Mouse (Mus musculus): ENCODE measurements at regions not wholly inside any gene's neighbourhood (a gene's known extent, or its start where the extent isn't known, plus 50 kb on each side); places are given as distances from the start of the nearest gene placed in this dataset.
A peak's percentile ranks its signal among the peaks of the same experiment; 100 is the strongest.

GRCm38 (mm10) chr15:87369836-87370235 lies 174.3 kb upstream of the Fam19a5 start:
- H3K36me3 ChIP-seq (ENCODE audit: insufficient read depth, low read length) = no peaks in the 10 kb centered on the region
- no peaks in the 10 kb centered on the region for H3K4me1 ChIP-seq (ENCODE audit: insufficient read depth, low read length)
- DNase-seq (ENCODE audit: low spot score) = no peak
- H3K9ac ChIP-seq (replicated peaks; ENCODE audit: low read length, poor library complexity, severe bottlenecking) = no peak overlapping the region
- H3K4me2 ChIP-seq (ENCODE audit: low read depth, low read length, poor library complexity, severe bottlenecking) = no peak overlapping the region
- 89% methylated on average over 9 of the region's 9 CpGs for WGBS
- H3K27me3 ChIP-seq (ENCODE audit: insufficient read depth, low read length) = no peaks in the 10 kb centered on the region
- H3K4me3 ChIP-seq (ENCODE audit: low read depth, low read length) = no peak overlapping the region
- 0 out of 2 replicates have a peak, but pooled peaks cover 3% of the 10 kb centered on the region for H3K9me3 ChIP-seq (ENCODE audit: low read length)
- H3K27ac ChIP-seq (ENCODE audit: low read depth, low read length) = no peak overlapping the region
- no peak for TF ChIP-seq CTCF (IDR thresholded peaks at IDR 0.05)
- no peak for ATAC-seq (ENCODE audit: low FRiP score)

GRCm38 (mm10) chr15:87370761-87371160 lies 173.3 kb upstream of the Fam19a5 start:
- TF ChIP-seq CTCF (IDR thresholded peaks at IDR 0.05) = no peak
- Histone ChIP-seq H3K27ac (ENCODE audit: low read depth, low read length) (no peak overlapping the region), H3K27me3 (ENCODE audit: insufficient read depth, low read length) (no peaks in the 10 kb centered on the region), H3K4me1 (ENCODE audit: insufficient read depth, low read length) (no peaks in the 10 kb centered on the region; the same call in 1 of the 2 replicates), H3K4me3 (ENCODE audit: low read depth, low read length) (no peak overlapping the region), H3K4me2 (ENCODE audit: low read depth, low read length, poor library complexity, severe bottlenecking) (no peak overlapping the region), H3K9ac (replicated peaks; ENCODE audit: low read length, poor library complexity, severe bottlenecking) (no peak overlapping the region), H3K36me3 (ENCODE audit: insufficient read depth, low read length) (no peaks in the 10 kb centered on the region), H3K9me3 (ENCODE audit: low read length) (0 out of 2 replicates have a peak, but pooled peaks cover 3% of the 10 kb centered on the region)
- DNase-seq (ENCODE audit: low spot score) = no peak
- no peak for ATAC-seq (ENCODE audit: low FRiP score)
- WGBS = 73% methylated on average over 7 of the region's 7 CpGs

- Histone ChIP-seq H3K4me3 (ENCODE audit: low read depth, low read length) (no peak overlapping the region), H3K4me2 (ENCODE audit: low read depth, low read length, poor library complexity, severe bottlenecking) (0 out of 2 replicates have a peak overlapping the region, but pooled peaks have one; percentile 4), H3K9ac (replicated peaks; ENCODE audit: low read length, poor library complexity, severe bottlenecking) (no peak overlapping the region), H3K4me1 (ENCODE audit: insufficient read depth, low read length) (no peaks in the 10 kb centered on the region; the same call in 1 of the 2 replicates), H3K36me3 (ENCODE audit: insufficient read depth, low read length) (no peaks in the 10 kb centered on the region), H3K9me3 (ENCODE audit: low read length) (no peaks in the 10 kb centered on the region), H3K27ac (ENCODE audit: low read depth, low read length) (peak overlapping the region; percentile 72), H3K27me3 (ENCODE audit: insufficient read depth, low read length) (no peaks in the 10 kb centered on the region)
- WGBS = 48% methylated on average over 13 of the region's 13 CpGs
- no peak for DNase-seq (ENCODE audit: low spot score)
- ATAC-seq (ENCODE audit: low FRiP score) = no peak
- no peak for TF ChIP-seq CTCF (IDR thresholded peaks at IDR 0.05)
Measured at GRCm38 (mm10) chr15:87374670-87375069, 169.4 kb upstream of the Fam19a5 start.

GRCm38 (mm10) chr15:87375596-87376194 lies 168.4 kb upstream of the Fam19a5 start:
- H3K4me3 ChIP-seq (ENCODE audit: low read depth, low read length) = no peak overlapping the region
- no peak overlapping the region for H3K27ac ChIP-seq (ENCODE audit: low read depth, low read length)
- DNase-seq (ENCODE audit: low spot score) = no peak
- no peaks in the 10 kb centered on the region for H3K36me3 ChIP-seq (ENCODE audit: insufficient read depth, low read length)
- whole genome bisulfite sequencing = 78% methylated on average over 14 of the region's 14 CpGs
- H3K4me1 ChIP-seq (ENCODE audit: insufficient read depth, low read length) = no peaks in the 10 kb centered on the region; the same call in 1 of the 2 replicates
- H3K9ac ChIP-seq (replicated peaks; ENCODE audit: low read length, poor library complexity, severe bottlenecking) = no peak overlapping the region
- H3K9me3 ChIP-seq (ENCODE audit: low read length) = no peaks in the 10 kb centered on the region
- no peak overlapping the region for H3K4me2 ChIP-seq (ENCODE audit: low read depth, low read length, poor library complexity, severe bottlenecking)
- no peak for ATAC-seq (ENCODE audit: low FRiP score)
- TF ChIP-seq CTCF (IDR thresholded peaks at IDR 0.05) = no peak
- H3K27me3 ChIP-seq (ENCODE audit: insufficient read depth, low read length) = no peaks in the 10 kb centered on the region

GRCm38 (mm10) chr15:87383551-87384265 lies 160.4 kb upstream of the Fam19a5 start:
- H3K9me3 ChIP-seq (ENCODE audit: low read length) = no peaks in the 10 kb centered on the region
- H3K4me3 ChIP-seq (ENCODE audit: low read depth, low read length) = no peak overlapping the region
- ATAC-seq (ENCODE audit: low FRiP score) (no peak), DNase-seq (ENCODE audit: low spot score) (peak; percentile 38)
- no peak overlapping the region for H3K27ac ChIP-seq (ENCODE audit: low read depth, low read length)
- H3K4me2 ChIP-seq (ENCODE audit: low read depth, low read length, poor library complexity, severe bottlenecking) = no peak overlapping the region
- WGBS = 52% methylated on average over 6 of the region's 6 CpGs
- H3K4me1 ChIP-seq (ENCODE audit: insufficient read depth, low read length) = no peaks in the 10 kb centered on the region
- no peak for TF ChIP-seq CTCF (IDR thresholded peaks at IDR 0.05)
- no peak overlapping the region for H3K9ac ChIP-seq (replicated peaks; ENCODE audit: low read length, poor library complexity, severe bottlenecking)
- no peaks in the 10 kb centered on the region for H3K36me3 ChIP-seq (ENCODE audit: insufficient read depth, low read length)
- H3K27me3 ChIP-seq (ENCODE audit: insufficient read depth, low read length) = no peaks in the 10 kb centered on the region

Measured in midbrain, postnatal 0 days (tissue).